Mouse (Mus musculus) forebrain, embryonic 14.5 days (tissue): ENCODE measurements around the gene Tlk2. TPM values are rescaled to one million over a fixed set of nuclear protein-coding genes. Genes with fewer than 3 reads are reported as not detected.

ENCODE experiments used
- ATAC-seq: fragments of 200-750 bp; cut with Nextera tagmentation; 2 replicates; pipeline ENCODE4 v1.8.0; 2017; ENCODE audit warnings: mild to moderate bottlenecking, moderate library complexity
- DNase-seq: peaks from one replicate; pipeline ENCODE4 v3.0.0-alpha.2; 2015; ENCODE audit warnings: low spot score
- H3K27ac ChIP-seq: fragments of 300-500 bp; sonication (generic); 2 replicates; pipeline ENCODE4 v1.5.1; 2014; ENCODE audit warnings: low read depth, mild to moderate bottlenecking, control low read depth, low read length, moderate library complexity
- H3K27me3 ChIP-seq: fragments of 300-500 bp; sonication (generic); replicated peaks from 2 replicates; pipeline ENCODE4 v1.6.1; 2014; ENCODE audit warnings: low read length, control low read depth, mixed read lengths; ENCODE audit not compliant: control insufficient read depth, insufficient read depth
- H3K36me3 ChIP-seq: fragments of 300-500 bp; sonication (generic); 2 replicates; pipeline ENCODE4 v1.6.1; 2014; ENCODE audit warnings: low read length, control low read depth; ENCODE audit not compliant: control insufficient read depth, insufficient read depth
- H3K4me1 ChIP-seq: fragments of 300-500 bp; sonication (generic); 2 replicates; pipeline ENCODE4 v1.6.1; 2014; ENCODE audit warnings: antibody characterized with exemption, low read length, control low read depth; ENCODE audit not compliant: control insufficient read depth, insufficient read depth
- H3K4me2 ChIP-seq: fragments of 300-500 bp; sonication (generic); 2 replicates; pipeline ENCODE4 v1.6.1; 2014; ENCODE audit warnings: mild to moderate bottlenecking, control low read depth, low read length
- H3K4me3 ChIP-seq: fragments of 300-500 bp; sonication (generic); 2 replicates; pipeline ENCODE4 v1.5.1; 2014; ENCODE audit warnings: low read depth, low read length, control low read depth
- H3K9ac ChIP-seq: fragments of 300-500 bp; sonication (generic); 2 replicates; pipeline ENCODE4 v1.6.1; 2014; ENCODE audit warnings: mild to moderate bottlenecking, low read length, control low read depth, moderate library complexity
- H3K9me3 ChIP-seq: fragments of 300-500 bp; sonication (generic); replicated peaks from 2 replicates; pipeline ENCODE4 v1.6.1; 2016; ENCODE audit warnings: low read length, control low read depth, mixed read lengths; ENCODE audit not compliant: control insufficient read depth
- WGBS: fragments of 180-500 bp; shearing (Covaris S2); extraction: QIAGEN DNeasy Blood & Tissue Kit; methylation state at CpG from one replicate; pipeline ENCODE4 v1.1.7; 2014; 5-methylcytosine and 5-hydroxymethylcytosine counted together
- polyA plus RNA-seq: library from polyadenylated mRNA; unstranded; fragments of >200 nt; fragmentation: Nextera tagmentation; extraction: Ambion mirVana; gene quantifications from 2 replicates; pipeline ENCODE4 v1.2.1, GENCODE M21; 2014

Gene Tlk2
- polyA plus RNA-seq, 1 experiment from 2014 or later = 23.4 TPM

- under 1% methylated on average over 35 of the region's 35 CpGs for WGBS
- ATAC-seq (peak; percentile 45), DNase-seq (peak; percentile 36)
- peaks cover 12% of the 10 kb centered on the region for H3K4me1 ChIP-seq
- peaks cover 14% of the 10 kb centered on the region for H3K36me3 ChIP-seq
- peak overlapping the region; percentile 81 for H3K4me2 ChIP-seq
- H3K9ac ChIP-seq = peak overlapping the region; percentile 93
- no peaks in the 10 kb centered on the region for H3K27me3 ChIP-seq
- peak overlapping the region; percentile 94 for H3K4me3 ChIP-seq
- peak overlapping the region; percentile 93 for H3K27ac ChIP-seq
- no peaks in the 10 kb centered on the region for H3K9me3 ChIP-seq
These were observed 2.0 kb downstream of the Tlk2 start for GRCm38 (mm10) chr11:105180471-105181091.

- Histone ChIP-seq H3K9me3 (no peaks in the 10 kb centered on the region), H3K4me3 (peak overlapping the region; percentile 94), H3K4me1 (peaks cover 12% of the 10 kb centered on the region), H3K9ac (peak overlapping the region; percentile 99), H3K36me3 (peaks cover 18% of the 10 kb centered on the region), H3K27ac (peak overlapping the region; percentile 93), H3K4me2 (peak overlapping the region; percentile 81), H3K27me3 (no peaks in the 10 kb centered on the region)
- DNase-seq (peak; percentile 96), ATAC-seq (peak; percentile 96)
- WGBS = under 1% methylated on average over 50 of the region's 60 CpGs
These were observed 2.6 kb downstream of the Tlk2 start for GRCm38 (mm10) chr11:105181126-105181637.

GRCm38 (mm10) chr11:105181689-105182460 lies 3.3 kb downstream of the Tlk2 start:
- H3K9me3 ChIP-seq = no peaks in the 10 kb centered on the region
- peak overlapping the region; percentile 56 for H3K4me2 ChIP-seq
- no peaks in the 10 kb centered on the region for H3K27me3 ChIP-seq
- H3K4me3 ChIP-seq = peak overlapping the region; percentile 94
- H3K4me1 ChIP-seq = peaks cover 12% of the 10 kb centered on the region
- WGBS = 6% methylated on average over 74 of the region's 89 CpGs
- ATAC-seq (peak; percentile 75), DNase-seq (peak; percentile 33)
- H3K9ac ChIP-seq = peak overlapping the region; percentile 99
- peak overlapping the region; percentile 87 for H3K27ac ChIP-seq
- H3K36me3 ChIP-seq = peaks cover 20% of the 10 kb centered on the region

- H3K27me3 ChIP-seq = no peaks in the 10 kb centered on the region
- H3K4me1 ChIP-seq = peaks cover 12% of the 10 kb centered on the region
- peak overlapping the region; percentile 94 for H3K4me3 ChIP-seq
- peak overlapping the region; percentile 87; the same call in 1 of the 2 replicates for H3K27ac ChIP-seq
- 7% methylated on average over 4 of the region's 4 CpGs for WGBS
- DNase-seq (no peak), ATAC-seq (no peak)
- H3K9me3 ChIP-seq = no peaks in the 10 kb centered on the region
- peak overlapping the region; percentile 99 for H3K9ac ChIP-seq
- H3K4me2 ChIP-seq = peak overlapping the region; percentile 56
- H3K36me3 ChIP-seq = peaks cover 23% of the 10 kb centered on the region
These were observed 3.9 kb downstream of the Tlk2 start for GRCm38 (mm10) chr11:105182461-105182855.

GRCm38 (mm10) chr11:105184678-105185077 lies 6.1 kb downstream of the Tlk2 start:
- Histone ChIP-seq H3K4me3 (no peak overlapping the region), H3K4me1 (peaks cover 7% of the 10 kb centered on the region), H3K27ac (no peak overlapping the region), H3K9ac (no peak overlapping the region), H3K27me3 (no peaks in the 10 kb centered on the region), H3K9me3 (no peaks in the 10 kb centered on the region), H3K36me3 (peaks cover 23% of the 10 kb centered on the region), H3K4me2 (no peak overlapping the region)
- no peak for ATAC-seq
- DNase-seq = no peak
- 89% methylated on average over 3 of the region's 3 CpGs for WGBS

GRCm38 (mm10) chr11:105192186-105192585 lies 13.6 kb downstream of the Tlk2 start:
- no peak for ATAC-seq
- 94% methylated on average over 3 of the region's 3 CpGs for WGBS
- Histone ChIP-seq H3K4me1 (no peaks in the 10 kb centered on the region), H3K4me2 (no peak overlapping the region), H3K4me3 (no peak overlapping the region), H3K27me3 (no peaks in the 10 kb centered on the region), H3K27ac (no peak overlapping the region), H3K36me3 (peaks cover 5% of the 10 kb centered on the region; the same call in 1 of the 2 replicates), H3K9me3 (no peaks in the 10 kb centered on the region), H3K9ac (no peak overlapping the region)
- DNase-seq = no peak

- H3K27me3 ChIP-seq = no peaks in the 10 kb centered on the region
- 0 out of 2 replicates have a peak, but pooled peaks cover 5% of the 10 kb centered on the region for H3K36me3 ChIP-seq
- 92% methylated on average over 4 of the region's 4 CpGs for WGBS
- no peak for DNase-seq
- H3K4me1 ChIP-seq = no peaks in the 10 kb centered on the region
- H3K27ac ChIP-seq = no peak overlapping the region
- no peak overlapping the region for H3K9ac ChIP-seq
- no peak overlapping the region for H3K4me3 ChIP-seq
- H3K4me2 ChIP-seq = no peak overlapping the region
- H3K9me3 ChIP-seq = no peaks in the 10 kb centered on the region
- ATAC-seq = no peak
These were observed 18.5 kb downstream of the Tlk2 start for GRCm38 (mm10) chr11:105196893-105197662.

GRCm38 (mm10) chr11:105202403-105202802 lies 23.8 kb downstream of the Tlk2 start:
- Histone ChIP-seq H3K36me3 (no peaks in the 10 kb centered on the region), H3K9me3 (no peaks in the 10 kb centered on the region), H3K9ac (no peak overlapping the region), H3K4me1 (no peaks in the 10 kb centered on the region), H3K27me3 (no peaks in the 10 kb centered on the region), H3K4me3 (no peak overlapping the region), H3K27ac (no peak overlapping the region), H3K4me2 (no peak overlapping the region)
- no peak for ATAC-seq
- no peak for DNase-seq
- WGBS = 60% methylated on average over 3 of the region's 3 CpGs
